Mouse (Mus musculus): ENCODE data around the gene Lnx2.

The Lnx2 gene

GRCm38 (mm10) chr5:147050816-147051499 is 25.4 kb downstream of the Lnx2 start:
- DNase-seq: no peak

DNA sequence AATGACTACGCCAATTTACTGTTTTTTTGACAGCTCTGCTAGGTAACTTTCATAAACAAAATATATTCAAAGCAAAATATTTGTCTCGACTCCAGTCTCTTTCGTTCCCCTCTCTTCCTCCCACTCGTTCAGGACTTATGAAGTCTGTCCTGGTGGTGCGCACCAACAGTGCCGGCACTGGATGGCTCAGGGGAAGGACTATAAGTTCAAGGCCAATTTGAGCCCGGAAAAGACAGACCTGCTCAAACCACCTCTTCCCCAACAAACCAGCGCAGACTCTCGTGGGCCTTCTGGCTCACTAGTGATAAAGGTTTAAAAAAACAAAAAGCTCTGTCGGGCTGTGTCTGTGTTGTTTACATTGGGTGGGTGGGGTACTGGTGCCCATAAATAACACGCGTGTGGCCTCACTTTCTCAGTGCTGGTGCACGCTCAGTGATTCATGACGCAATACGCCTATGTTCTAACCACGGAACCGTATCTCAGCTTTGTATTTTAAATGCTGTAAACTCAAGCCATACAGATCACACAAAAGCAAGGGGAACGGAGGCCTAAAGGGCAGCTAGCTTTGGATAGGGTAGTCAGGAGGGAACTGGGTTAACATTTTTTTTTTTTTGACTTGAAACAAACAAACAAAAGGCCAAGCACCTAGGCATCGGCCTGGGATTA is 26.7 kb downstream of the Lnx2 start:
- DNase-seq: no peak

GRCm38 (mm10) chr5:147045929-147046328 is 30.5 kb downstream of the Lnx2 start:
- no peak for DNase-seq

- no peak for DNase-seq
Observed at GRCm38 (mm10) chr5:147045311-147045710, 31.1 kb downstream of the Lnx2 start.

- DNase-seq: no peak
Observed at GRCm38 (mm10) chr5:147043240-147043844, 33.0 kb downstream of the Lnx2 start.

GRCm38 (mm10) chr5:147041965-147042937 is 34.1 kb downstream of the Lnx2 start:
- no peak for DNase-seq

- DNase-seq: no peak
Observed at GRCm38 (mm10) chr5:147039394-147039793, 37.0 kb downstream of the Lnx2 start.

DNA sequence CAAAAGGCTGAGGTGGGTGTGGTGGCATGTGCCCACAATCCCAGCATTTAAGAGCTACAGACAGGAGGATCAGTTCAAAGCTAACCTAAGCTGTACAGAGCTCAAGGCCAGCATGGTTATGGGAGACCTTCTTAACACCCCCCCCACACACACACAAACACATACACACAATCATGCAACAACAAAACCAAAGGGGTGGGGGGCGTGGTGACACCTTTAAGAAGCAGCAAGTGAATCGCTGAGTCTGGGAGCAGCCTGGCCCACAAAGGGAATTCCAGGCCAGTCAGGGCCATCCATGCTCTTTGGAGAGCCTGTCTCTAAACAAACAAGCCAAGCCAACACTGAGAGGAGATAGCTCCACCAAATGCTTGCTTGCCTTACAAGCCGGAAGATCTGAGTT is 38.8 kb downstream of the Lnx2 start:
- DNase-seq: peak; percentile 61

DNA sequence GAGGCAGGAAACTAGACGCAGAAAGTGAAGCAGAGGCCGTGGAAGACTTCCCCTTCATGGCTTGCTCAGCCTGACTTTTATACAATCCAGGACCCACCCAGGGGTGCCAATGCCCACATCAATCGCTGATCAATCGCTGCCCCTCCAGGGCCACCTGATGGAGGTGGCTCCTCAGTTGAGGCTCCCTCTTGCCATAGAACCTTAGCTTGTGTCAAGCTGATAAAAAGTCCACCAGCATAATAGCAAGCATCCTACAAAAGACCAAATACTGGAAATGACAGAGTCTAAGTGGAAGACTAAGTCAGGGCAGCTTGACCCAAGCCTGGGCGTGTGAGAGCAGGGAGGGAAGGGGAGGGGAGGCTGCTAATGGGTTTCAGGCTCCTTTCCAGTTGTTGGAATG is 39.7 kb downstream of the Lnx2 start:
- DNase-seq: no peak

GRCm38 (mm10) chr5:147036028-147036427 is 40.4 kb downstream of the Lnx2 start:
- DNase-seq: peak; percentile 76

DNA sequence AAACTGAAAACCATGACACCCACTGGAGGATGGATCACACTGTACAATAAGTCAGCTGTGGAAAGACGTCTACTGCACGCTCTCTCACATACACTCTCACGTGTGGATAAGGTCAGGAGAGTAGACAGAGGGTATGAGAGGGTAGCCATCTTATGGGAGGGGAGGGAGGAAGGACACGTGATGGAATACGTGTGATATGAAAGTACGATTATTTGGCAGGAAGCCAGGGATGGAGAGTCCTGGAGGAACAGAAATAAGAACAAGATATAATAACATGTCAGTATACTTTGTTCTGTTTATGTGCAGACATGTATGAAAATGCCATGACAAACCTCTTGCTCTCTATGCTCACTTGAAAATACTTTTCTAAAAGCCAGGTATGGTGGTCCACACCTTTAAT is 41.1 kb downstream of the Lnx2 start:
- no peak for DNase-seq

GRCm38 (mm10) chr5:147034283-147034682 is 42.1 kb downstream of the Lnx2 start:
- no peak for DNase-seq

- no peak for DNase-seq
Observed at GRCm38 (mm10) chr5:147033155-147033554, 43.2 kb downstream of the Lnx2 start.

DNA sequence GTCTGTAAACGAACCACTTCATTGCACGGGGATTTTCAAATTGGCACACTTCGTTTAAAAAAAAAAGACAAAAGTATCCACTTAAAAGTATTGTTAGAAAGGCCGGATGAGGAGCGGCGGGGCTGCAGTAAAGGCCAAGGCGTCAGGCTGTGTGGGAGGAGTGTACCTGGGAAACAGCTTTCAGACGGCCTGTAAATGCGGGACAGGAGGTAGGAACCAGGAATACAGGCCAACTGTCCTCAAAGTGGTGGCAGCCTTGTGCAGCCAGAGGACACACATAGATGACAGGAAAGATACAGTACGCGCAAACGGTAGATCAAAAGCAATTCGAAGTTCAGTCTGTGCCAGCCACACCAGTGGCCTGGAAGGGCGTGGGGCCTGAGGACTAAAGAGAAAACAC is 45.1 kb downstream of the Lnx2 start:
- DNase-seq: no peak

GRCm38 (mm10) chr5:147024331-147025034 is 51.9 kb downstream of the Lnx2 start:
- no peak for DNase-seq

DNA sequence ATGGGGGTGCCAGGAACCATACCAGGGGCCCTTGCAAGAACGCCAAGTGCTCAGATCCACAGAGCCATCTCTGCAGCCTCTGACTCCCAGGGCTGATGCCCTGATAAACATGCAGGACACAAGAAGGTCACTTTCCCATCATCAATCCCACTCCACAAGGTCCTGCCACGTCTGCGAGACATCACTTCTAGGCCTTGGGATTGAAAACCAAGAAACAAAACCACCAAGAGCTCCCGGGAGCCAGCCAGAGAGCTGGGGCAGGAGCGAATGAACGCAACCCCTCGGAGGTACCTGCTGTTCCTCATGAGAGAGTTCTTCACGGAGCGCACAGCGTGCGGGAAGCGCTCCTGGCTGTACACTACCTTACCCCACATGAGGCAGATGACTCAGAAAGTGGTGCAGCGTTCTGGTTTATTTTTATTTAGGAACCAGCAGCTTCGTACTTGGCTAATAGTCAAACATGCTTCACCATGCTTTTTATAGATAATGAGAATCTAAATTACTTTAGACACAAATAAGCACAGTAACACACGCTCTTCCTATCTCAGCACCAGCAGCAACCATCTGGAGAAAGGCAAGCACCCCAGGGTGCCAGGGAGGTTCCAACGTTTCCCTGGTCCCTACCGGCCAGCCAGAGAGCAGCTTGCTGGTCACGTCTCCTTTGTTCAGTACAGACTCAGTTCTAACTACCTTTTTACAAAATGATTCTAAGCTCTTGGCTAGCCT is 53.0 kb downstream of the Lnx2 start:
- no peak for DNase-seq

- no peak for DNase-seq
Observed at GRCm38 (mm10) chr5:147021546-147022265, 54.7 kb downstream of the Lnx2 start.

DNA sequence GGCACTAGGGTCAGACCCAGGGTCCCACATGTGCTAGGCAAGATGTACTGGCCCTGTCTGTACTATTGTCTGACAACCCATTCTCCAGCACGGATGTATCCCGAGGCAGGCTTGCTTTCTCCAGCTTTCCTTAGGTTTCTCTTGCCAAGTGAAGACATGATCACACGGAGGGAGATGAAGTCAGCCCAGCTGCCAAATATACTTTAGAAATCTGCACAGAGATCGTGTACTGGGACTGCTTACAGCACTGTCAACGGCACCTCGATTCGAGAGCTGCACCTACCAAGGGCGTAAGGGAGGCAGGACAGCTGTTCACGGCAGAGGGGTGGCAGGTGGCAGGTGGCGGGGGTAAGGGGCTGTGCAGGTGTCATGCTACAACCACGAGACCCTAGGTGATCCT is 55.8 kb downstream of the Lnx2 start:
- DNase-seq: no peak

DNA sequence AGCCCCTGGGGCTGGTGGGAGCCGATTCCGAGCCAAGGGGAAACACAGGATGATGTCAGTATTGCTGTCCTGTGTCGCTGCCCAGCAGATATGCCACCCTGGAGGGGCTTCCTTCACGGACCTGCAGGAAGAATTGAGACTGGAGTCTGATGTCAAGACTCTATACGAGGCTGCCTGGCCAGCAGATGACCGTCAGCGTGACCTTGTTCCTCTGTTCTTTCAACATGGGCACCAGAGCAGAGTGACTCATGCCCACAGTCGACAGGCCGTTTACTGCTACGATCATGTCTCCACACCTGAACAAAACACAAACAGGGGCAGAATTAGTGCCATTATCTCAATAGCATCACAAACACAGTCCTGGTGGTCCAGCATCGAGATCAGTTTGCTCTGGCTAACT is 57.6 kb downstream of the Lnx2 start:
- no peak for DNase-seq

- DNase-seq: no peak
Observed at GRCm38 (mm10) chr5:147017526-147017925, 58.9 kb downstream of the Lnx2 start.

DNA sequence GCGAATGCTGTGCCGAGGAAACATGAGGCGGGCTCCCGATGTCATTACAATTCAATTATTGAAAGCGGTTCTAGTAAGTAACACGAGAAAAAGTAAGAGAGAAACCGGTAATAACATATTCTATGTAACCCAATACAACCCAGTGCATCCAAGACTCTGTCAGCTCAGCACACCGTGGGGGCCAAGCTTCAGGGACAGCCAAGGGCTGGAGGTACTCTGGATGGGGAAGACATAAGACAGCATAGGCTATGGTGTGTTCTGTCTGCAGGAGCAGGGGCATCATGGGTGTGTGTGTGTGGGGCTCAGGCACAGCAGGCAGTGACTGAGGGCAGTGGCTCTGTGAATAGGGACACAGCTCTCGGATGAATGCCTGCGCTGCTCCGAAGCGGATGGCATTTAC is 59.8 kb downstream of the Lnx2 start:
- no peak for DNase-seq
